Mouse (Mus musculus) neural tube, embryonic 11.5 days (tissue): ENCODE results near the gene Pld3. TPM values are rescaled to one million over a fixed set of nuclear protein-coding genes. Genes with fewer than 3 reads are reported as not detected.

Source experiments
- ATAC-seq: fragments of 200-750 bp; cut with Nextera tagmentation; 2 replicates; pipeline ENCODE4 v1.8.0; 2017; ENCODE audit warnings: moderate number of reproducible peaks, mild to moderate bottlenecking, moderate TSS enrichment, moderate library complexity; ENCODE audit not compliant: insufficient read depth, low FRiP score, low TSS enrichment
- DNase-seq: peaks from one replicate; pipeline ENCODE4 v3.0.0-alpha.2; 2015; ENCODE audit warnings: low spot score
- H3K27ac ChIP-seq: fragments of 300-500 bp; sonication (generic); 2 replicates; pipeline ENCODE4 v1.5.1; 2014; ENCODE audit warnings: low read depth, mild to moderate bottlenecking, low read length
- H3K27me3 ChIP-seq: fragments of 300-500 bp; sonication (generic); 2 replicates; pipeline ENCODE4 v1.6.1; 2014; ENCODE audit warnings: mild to moderate bottlenecking, low read length, mixed read lengths; ENCODE audit not compliant: control insufficient read depth, insufficient read depth
- H3K36me3 ChIP-seq: fragments of 300-500 bp; sonication (generic); 2 replicates; pipeline ENCODE4 v1.6.1; 2014; ENCODE audit warnings: mild to moderate bottlenecking, low read length, moderate library complexity, mixed read lengths; ENCODE audit not compliant: control insufficient read depth, insufficient read depth
- H3K4me1 ChIP-seq: fragments of 300-500 bp; sonication (generic); 2 replicates; pipeline ENCODE4 v1.6.1; 2014; ENCODE audit warnings: low read length, mixed read lengths; ENCODE audit not compliant: control insufficient read depth, insufficient read depth
- H3K4me2 ChIP-seq: fragments of 300-500 bp; sonication (generic); 2 replicates; pipeline ENCODE4 v1.6.1; 2014; ENCODE audit warnings: low read depth, mild to moderate bottlenecking, moderate library complexity
- H3K4me3 ChIP-seq: fragments of 300-500 bp; sonication (generic); 2 replicates; pipeline ENCODE4 v1.5.1; 2014; ENCODE audit warnings: low read depth, low read length
- H3K9ac ChIP-seq: fragments of 300-500 bp; sonication (generic); 2 replicates; pipeline ENCODE4 v1.6.1; 2014; ENCODE audit warnings: mild to moderate bottlenecking, low read length
- H3K9me3 ChIP-seq: fragments of 300-500 bp; sonication (generic); 2 replicates; pipeline ENCODE4 v1.6.1; 2016; ENCODE audit warnings: low read length; ENCODE audit not compliant: control insufficient read depth
- WGBS: fragments of 180-500 bp; shearing (Covaris S2); extraction: QIAGEN DNeasy Blood & Tissue Kit; methylation state at CpG from one replicate; pipeline ENCODE4 v1.1.7; 2014; 5-methylcytosine and 5-hydroxymethylcytosine counted together
- polyA plus RNA-seq: library from polyadenylated mRNA; unstranded; fragments of >200 nt; fragmentation: Nextera tagmentation; extraction: Ambion mirVana; gene quantifications from 2 replicates; pipeline ENCODE4 v1.2.1, GENCODE M21; 2014

Pld3 gene
- polyA plus RNA-seq, 1 experiment from 2014 or later, result 73.9 TPM

DNA sequence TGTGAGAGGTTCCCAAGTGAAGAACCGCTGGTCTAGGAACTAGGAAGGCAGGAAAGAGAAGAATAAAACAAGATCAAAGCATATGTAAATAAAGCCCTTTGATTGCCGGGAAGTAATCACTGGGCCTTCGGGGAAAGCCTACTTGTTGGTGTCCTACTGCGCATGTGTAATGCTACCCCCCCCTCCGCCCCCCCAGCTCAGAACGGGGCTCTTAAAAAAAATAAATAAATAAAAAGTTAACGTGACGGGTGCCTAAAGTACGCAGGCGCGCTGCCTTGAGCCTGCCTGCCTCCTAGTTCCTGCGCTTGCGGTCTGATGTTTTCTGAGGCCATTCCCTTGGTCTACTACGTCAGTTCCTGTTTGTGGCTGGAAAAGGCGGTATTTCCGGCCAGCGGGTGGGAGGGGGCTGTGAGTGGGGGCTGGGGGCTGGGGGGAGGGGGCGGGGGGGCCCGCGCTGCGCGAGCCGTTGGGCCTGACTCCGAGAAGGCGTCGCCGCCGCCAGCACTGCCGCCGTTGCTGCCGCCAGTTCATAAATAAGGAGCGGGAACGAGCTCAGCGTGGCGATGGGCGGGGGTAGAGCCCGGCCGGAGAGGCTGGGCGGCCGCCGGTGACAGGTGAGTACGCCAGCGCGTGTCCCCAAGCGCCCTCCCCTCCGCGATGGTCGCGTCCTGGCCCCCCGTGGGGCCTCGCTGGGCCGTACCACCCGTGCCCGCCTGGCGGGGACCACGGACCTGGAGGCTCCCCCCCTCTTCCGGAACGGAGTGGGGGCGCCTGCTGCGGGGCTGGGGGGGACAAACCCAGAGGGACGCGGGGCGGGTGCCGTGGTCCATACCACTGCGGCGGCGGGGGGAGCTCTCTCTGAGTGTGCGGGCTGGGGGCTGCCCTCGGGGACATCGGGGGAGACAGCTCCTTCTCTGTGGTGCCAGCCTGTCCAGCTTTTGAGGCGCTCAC lies 38.5 kb upstream of the Pld3 start, which contains the start of gene Akt2:
Gene Akt2 (plus strand): TSS at position 287 of the 951 bp plus-strand sequence.
- ATAC-seq (peak; percentile 89), DNase-seq (peak; percentile 96)
- WGBS, result under 1% methylated on average over 58 of the region's 71 CpGs
- peak within 1 kb of the TSS; percentile 57 for H3K4me2 ChIP-seq
- H3K36me3 ChIP-seq, result no peaks in the 10 kb centered on the region
- peak within 1 kb of the TSS; percentile 67 for H3K4me3 ChIP-seq
- peak within 1 kb of the TSS; percentile 80 for H3K9ac ChIP-seq
- H3K27me3 ChIP-seq, result no peaks in the 10 kb centered on the region
- peaks cover 11% of the 10 kb centered on the region for H3K4me1 ChIP-seq
- H3K9me3 ChIP-seq, result no peaks in the 10 kb centered on the region
- H3K27ac ChIP-seq, result peak within 1 kb of the TSS; percentile 97

DNA sequence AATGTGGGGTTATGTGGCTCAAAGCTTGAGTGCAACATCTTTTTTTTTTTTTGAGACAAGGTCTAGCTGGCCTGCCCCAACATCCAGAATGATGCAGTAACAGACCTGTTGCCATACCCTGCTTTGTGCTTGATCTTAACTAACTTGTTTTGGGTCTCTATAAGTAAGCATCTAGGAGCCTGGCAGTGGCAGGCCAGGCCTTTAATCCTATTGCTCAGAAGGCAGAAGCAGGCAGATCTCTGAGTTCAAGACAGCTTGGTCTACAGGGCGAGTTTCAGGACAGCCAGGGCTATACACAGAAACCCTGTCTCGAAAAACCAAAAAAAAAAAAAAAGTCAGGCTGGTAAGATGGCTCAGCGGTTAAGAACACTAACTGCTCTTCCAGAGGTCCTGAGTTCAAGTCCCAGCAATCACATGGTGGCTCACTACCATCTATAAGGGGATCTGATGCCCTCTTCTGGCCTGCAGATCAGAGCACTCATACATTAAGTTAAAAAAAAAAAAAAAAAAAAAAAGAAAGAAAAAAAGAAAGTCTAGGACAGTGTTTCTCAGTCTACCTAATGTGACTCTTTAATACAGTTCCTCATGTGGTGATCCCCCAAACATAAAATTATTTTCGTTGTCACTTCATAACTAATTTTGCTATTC lies 37.7 kb upstream of the Pld3 start:
- no peak for DNase-seq
- Histone ChIP-seq H3K27me3 (no peaks in the 10 kb centered on the region), H3K27ac (peak overlapping the region; percentile 65; the same call in 1 of the 2 replicates), H3K4me1 (peaks cover 9% of the 10 kb centered on the region), H3K9me3 (no peaks in the 10 kb centered on the region), H3K9ac (0 out of 2 replicates have a peak overlapping the region, but pooled peaks have one; percentile 44), H3K4me3 (peak overlapping the region; percentile 67), H3K36me3 (no peaks in the 10 kb centered on the region), H3K4me2 (peak overlapping the region; percentile 49)
- ATAC-seq, result no peak
- WGBS, result 63% methylated on average over 4 of the region's 4 CpGs

DNA sequence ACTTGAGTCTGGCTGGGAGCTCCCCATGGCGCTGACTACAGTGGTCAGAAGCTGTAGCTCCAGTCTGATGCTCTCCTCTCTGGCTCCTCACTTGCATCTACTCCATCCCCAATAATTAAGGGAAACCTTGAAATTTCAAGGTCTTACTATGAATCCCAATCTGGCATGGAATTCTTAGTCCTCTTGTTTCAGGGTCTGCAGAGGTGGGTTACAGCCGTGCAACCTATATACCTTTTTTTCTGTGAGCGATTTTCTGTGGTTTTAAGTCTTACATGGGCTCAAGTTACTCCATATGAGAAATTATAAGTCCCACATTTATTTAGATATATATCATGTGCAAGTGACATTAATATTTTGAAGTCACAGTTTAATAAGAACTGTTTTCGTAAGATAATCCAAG lies 37.1 kb upstream of the Pld3 start:
- Histone ChIP-seq H3K4me3 (no peak overlapping the region), H3K9me3 (no peaks in the 10 kb centered on the region), H3K27me3 (no peaks in the 10 kb centered on the region), H3K27ac (no peak overlapping the region), H3K4me1 (peaks cover 9% of the 10 kb centered on the region), H3K36me3 (no peaks in the 10 kb centered on the region), H3K4me2 (no peak overlapping the region), H3K9ac (no peak overlapping the region)
- 96% methylated on average over 4 of the region's 4 CpGs for WGBS
- ATAC-seq (no peak), DNase-seq (no peak)

DNA sequence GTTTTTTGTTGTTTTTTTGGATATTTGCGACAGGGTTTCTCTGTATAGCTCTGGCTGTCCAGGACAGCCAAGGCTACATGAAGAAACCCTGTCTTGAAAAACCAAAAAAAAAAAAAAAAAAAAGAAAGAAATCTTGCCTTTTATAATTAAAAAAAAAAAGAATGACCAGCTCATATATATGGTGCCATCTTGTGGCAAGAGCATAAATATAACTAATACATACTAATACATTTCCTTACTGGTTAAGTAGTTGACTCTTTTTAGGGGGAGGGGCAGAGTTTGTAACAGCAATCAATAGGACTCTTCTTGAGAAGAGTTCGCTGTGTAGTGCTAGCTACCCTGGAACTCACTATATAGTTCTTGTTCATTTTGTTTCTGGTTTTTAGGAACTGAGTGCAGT lies 34.7 kb upstream of the Pld3 start:
- DNase-seq, result no peak
- Histone ChIP-seq H3K36me3 (no peaks in the 10 kb centered on the region), H3K9ac (no peak overlapping the region), H3K27ac (no peak overlapping the region), H3K4me2 (no peak overlapping the region), H3K9me3 (no peaks in the 10 kb centered on the region), H3K27me3 (no peaks in the 10 kb centered on the region), H3K4me3 (no peak overlapping the region), H3K4me1 (peaks cover 1% of the 10 kb centered on the region)
- no peak for ATAC-seq
- 94% methylated on average over 2 of the region's 2 CpGs for WGBS

DNA sequence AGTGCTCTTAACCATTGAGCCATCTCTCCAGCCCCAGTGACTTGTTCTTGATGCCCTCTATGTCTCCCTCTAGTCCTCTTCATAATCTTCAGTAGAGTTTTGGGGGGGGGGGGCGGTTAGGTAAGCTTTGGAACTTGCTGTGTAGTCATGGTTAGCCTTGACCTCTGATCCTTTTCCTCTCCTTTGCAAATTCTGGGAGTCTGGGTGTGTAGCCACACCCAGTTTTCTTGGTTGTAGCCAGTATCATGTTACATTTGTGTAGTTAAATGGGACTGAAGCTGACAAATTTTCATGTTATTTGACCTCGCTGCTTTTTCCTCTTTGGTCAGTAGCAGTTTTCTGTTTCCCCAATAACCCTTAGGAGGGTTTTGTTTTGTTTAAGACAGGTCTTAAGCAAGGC lies 33.8 kb upstream of the Pld3 start:
- DNase-seq, result no peak
- 92% methylated on average over 2 of the region's 2 CpGs for WGBS
- H3K9me3 ChIP-seq, result no peaks in the 10 kb centered on the region

DNA sequence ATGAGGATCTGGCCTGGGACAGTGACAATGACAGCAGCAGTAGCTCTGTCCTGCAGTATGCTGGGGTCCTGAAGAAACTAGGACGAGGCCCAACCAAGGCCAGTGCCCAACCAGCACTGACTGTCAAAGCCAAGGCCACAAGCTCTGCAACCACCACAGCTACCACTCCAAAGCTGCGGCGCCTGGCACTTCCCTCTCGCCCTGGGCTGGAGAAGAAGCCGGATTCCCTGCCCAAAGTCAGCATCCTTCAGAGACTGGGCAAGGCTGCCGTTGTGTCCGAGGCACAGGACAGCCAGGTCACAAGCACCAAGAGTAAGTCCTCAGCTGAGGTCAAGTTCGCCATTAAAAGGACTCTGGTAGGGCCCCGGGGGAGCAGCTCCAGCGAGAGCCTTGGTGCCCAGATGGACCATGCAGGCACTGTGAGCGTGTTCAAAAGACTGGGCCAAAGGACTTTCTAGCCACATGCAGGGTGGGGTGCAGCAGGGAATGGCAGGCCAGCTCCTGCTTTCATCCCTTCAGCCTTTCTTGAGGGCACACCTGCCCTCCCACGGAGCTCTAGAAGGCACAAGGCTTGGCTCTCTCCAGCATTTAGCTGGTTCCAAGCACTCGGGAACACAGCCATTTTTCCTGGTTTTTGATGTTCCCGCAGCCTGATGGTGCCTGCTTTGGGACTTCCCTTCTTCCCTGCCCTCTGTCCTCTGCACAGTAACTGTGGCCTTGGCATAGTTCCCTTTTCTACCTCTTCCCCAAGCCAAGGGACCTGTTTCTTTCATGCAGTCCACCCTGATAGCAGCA lies 27.6 kb upstream of the Pld3 start:
- Histone ChIP-seq H3K9ac (no peak overlapping the region), H3K27ac (no peak overlapping the region), H3K4me3 (no peak overlapping the region), H3K4me2 (no peak overlapping the region), H3K27me3 (no peaks in the 10 kb centered on the region), H3K4me1 (no peaks in the 10 kb centered on the region), H3K9me3 (no peaks in the 10 kb centered on the region), H3K36me3 (peaks cover 6% of the 10 kb centered on the region)
- 92% methylated on average over 14 of the region's 14 CpGs for WGBS
- ATAC-seq (no peak), DNase-seq (no peak)

More for the DNA sequence above, 33.8 kb upstream of the Pld3 start:
- no peaks in the 10 kb centered on the region for H3K27me3 ChIP-seq
- no peak for ATAC-seq
- H3K27ac ChIP-seq, result no peak overlapping the region
- no peak overlapping the region for H3K4me3 ChIP-seq
- H3K4me2 ChIP-seq, result no peak overlapping the region
- H3K9ac ChIP-seq, result no peak overlapping the region
- no peaks in the 10 kb centered on the region for H3K4me1 ChIP-seq
- peaks cover 3% of the 10 kb centered on the region for H3K36me3 ChIP-seq

DNA sequence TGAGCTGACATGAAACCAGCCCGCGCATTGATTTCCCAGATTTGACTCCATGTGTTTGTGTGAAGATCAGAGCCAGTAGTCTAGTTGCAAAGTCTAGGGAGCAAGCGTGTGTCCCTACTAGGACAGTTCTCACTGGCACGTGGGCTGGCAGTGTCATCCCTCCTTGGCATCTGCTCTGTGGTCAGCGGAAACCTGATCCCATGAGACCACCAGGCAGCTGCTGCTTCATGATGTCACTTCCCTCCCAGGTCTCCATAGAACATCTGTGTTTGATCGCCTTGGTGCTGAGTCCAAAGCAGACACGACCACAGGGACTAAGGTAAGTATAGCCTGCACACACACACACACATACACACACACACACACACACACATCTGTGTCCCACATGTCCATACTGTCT lies 25.4 kb upstream of the Pld3 start:
- Histone ChIP-seq H3K9me3 (no peaks in the 10 kb centered on the region), H3K27me3 (no peaks in the 10 kb centered on the region), H3K27ac (no peak overlapping the region), H3K4me3 (no peak overlapping the region), H3K36me3 (peaks cover 8% of the 10 kb centered on the region), H3K4me1 (no peaks in the 10 kb centered on the region), H3K9ac (no peak overlapping the region), H3K4me2 (no peak overlapping the region)
- no peak for DNase-seq
- WGBS, result 71% methylated on average over 7 of the region's 7 CpGs
- ATAC-seq, result no peak

DNA sequence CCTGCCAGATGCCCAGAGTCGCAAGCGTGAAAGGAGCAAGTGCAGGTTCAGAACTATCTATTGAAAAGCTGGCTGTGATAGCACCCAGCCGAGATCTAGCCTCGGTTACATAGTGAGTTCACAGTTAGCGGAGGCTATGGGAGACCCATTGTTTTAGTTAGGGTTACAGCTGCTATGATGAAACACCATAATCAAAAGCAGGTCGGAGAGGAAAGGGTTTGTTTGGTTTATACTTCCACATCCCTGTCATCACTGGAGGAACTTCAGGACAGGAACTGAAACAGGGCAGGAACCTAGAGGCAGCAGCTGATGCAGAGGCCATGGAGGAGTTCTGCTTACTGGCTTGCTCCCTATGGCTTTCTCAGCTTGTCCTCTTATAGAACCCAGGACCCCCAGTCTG lies 24.6 kb upstream of the Pld3 start:
- DNase-seq (no peak), ATAC-seq (no peak)
- H3K4me3 ChIP-seq, result no peak overlapping the region
- no peak overlapping the region for H3K27ac ChIP-seq
- H3K27me3 ChIP-seq, result no peaks in the 10 kb centered on the region
- H3K4me1 ChIP-seq, result no peaks in the 10 kb centered on the region
- H3K9me3 ChIP-seq, result no peaks in the 10 kb centered on the region
- no peak overlapping the region for H3K4me2 ChIP-seq
- no peak overlapping the region for H3K9ac ChIP-seq
- WGBS, result 92% methylated on average over 6 of the region's 6 CpGs
- H3K36me3 ChIP-seq, result peaks cover 8% of the 10 kb centered on the region
